17 mouse cellular contexts compared by ENCODE assay signal in the genomic region with DNA sequence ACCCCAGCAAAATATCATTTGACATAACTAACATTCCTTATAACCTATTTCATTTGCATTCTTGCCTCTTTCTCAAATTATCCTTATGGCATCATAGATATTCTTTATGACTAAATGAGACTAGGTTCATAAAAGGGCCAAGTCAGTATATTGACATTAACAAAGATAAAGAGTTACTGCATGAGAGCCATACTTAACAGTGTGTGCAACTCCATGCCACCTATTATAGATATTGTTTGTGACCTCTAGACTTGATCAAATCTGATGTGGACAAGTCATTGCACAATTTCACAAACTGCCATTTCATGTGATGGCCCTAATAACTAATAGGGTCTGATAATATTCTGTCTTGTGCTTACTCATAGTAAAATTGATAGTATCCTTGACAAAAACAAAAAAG.
"Had no signal": no experiment of that assay in that cellular context is flagged by ENCODE, and none has a peak within 500 bp of the region (broad histone marks: within the 10 kb centered on the region; RNA-seq: fewer than 3 reads in every experiment).

No protein-coding gene starts in this region.

- H3K27ac ChIP-seq: heart, embryonic 10.5 days; heart, embryonic 13.5 days; heart, embryonic 15.5 days; hindbrain, embryonic 10.5 days; hindbrain, embryonic 12.5 days; hindbrain, embryonic 13.5 days; hindbrain, embryonic 14.5 days; hindbrain, embryonic 15.5 days; hindbrain, postnatal 0 days; kidney, embryonic 15.5 days; kidney, postnatal 0 days; layer of hippocampus, adult 2 months; left cerebral cortex, adult 2 months had no signal

- H3K9ac ChIP-seq: heart, embryonic 12.5 days; heart, embryonic 13.5 days; heart, embryonic 15.5 days; hindbrain, embryonic 12.5 days; hindbrain, embryonic 13.5 days; hindbrain, embryonic 14.5 days; hindbrain, embryonic 15.5 days; kidney, embryonic 15.5 days had no signal

- H3K4me2 ChIP-seq: heart, embryonic 11.5 days; heart, embryonic 12.5 days; heart, embryonic 13.5 days; heart, embryonic 15.5 days; hindbrain, embryonic 12.5 days; hindbrain, embryonic 13.5 days; hindbrain, embryonic 14.5 days; hindbrain, embryonic 15.5 days; kidney, embryonic 15.5 days had no signal

- H3K4me1 ChIP-seq: heart, embryonic 10.5 days; heart, embryonic 12.5 days; heart, embryonic 13.5 days; heart, embryonic 15.5 days; hindbrain, embryonic 10.5 days; hindbrain, embryonic 12.5 days; hindbrain, embryonic 13.5 days; hindbrain, embryonic 15.5 days; kidney, embryonic 15.5 days had no signal

- H3K9me3 ChIP-seq: heart, embryonic 10.5 days; heart, embryonic 13.5 days; heart, embryonic 15.5 days; hindbrain, embryonic 13.5 days; hindbrain, embryonic 15.5 days; kidney, embryonic 15.5 days had no signal

- H3K4me3 ChIP-seq: heart, embryonic 10.5 days; heart, embryonic 12.5 days; heart, embryonic 13.5 days; heart, embryonic 15.5 days; hindbrain, embryonic 10.5 days; hindbrain, embryonic 12.5 days; hindbrain, embryonic 13.5 days; hindbrain, embryonic 15.5 days; kidney, embryonic 15.5 days; layer of hippocampus, adult 2 months; left cerebral cortex, adult 2 months had no signal

- H3K27me3 ChIP-seq: heart, embryonic 12.5 days; heart, embryonic 13.5 days; heart, embryonic 15.5 days; hindbrain, embryonic 12.5 days; hindbrain, embryonic 13.5 days; hindbrain, embryonic 15.5 days; kidney, embryonic 15.5 days had no signal

- ATAC-seq: hindbrain, embryonic 16.5 days; hindbrain, postnatal 0 days; inflammation-experienced regulatory T-cells, adult 6 months had no signal

- H3K36me3 ChIP-seq: heart, embryonic 10.5 days; heart, embryonic 12.5 days; heart, embryonic 13.5 days; heart, embryonic 15.5 days; hindbrain, embryonic 10.5 days; hindbrain, embryonic 12.5 days; hindbrain, embryonic 13.5 days; hindbrain, embryonic 15.5 days; kidney, embryonic 15.5 days had no signal
